Mouse (Mus musculus) lung, embryonic 16.5 days (tissue): ENCODE data around the gene Arl4c. TPM values are rescaled to one million over a fixed set of nuclear protein-coding genes. Genes with fewer than 3 reads are reported as not detected.
"Not testable (repeated sequence)": the region's sequence is repeated elsewhere in the genome, so short reads cannot be mapped to it uniquely, and the experiment has no call there.

Experiments used
- ATAC-seq: fragments of 200-750 bp; cut with Nextera tagmentation; 2 replicates; pipeline ENCODE4 v1.8.0; 2017; ENCODE audit warnings: low read depth, mild to moderate bottlenecking, moderate library complexity
- H3K27ac ChIP-seq: fragments of 300-500 bp; sonication (generic); 2 replicates; pipeline ENCODE4 v1.5.1; 2014; ENCODE audit warnings: mild to moderate bottlenecking, control low read depth, low read length
- H3K27me3 ChIP-seq: fragments of 300-500 bp; sonication (generic); 2 replicates; pipeline ENCODE4 v1.6.1; 2014; ENCODE audit warnings: low read depth, low read length, mixed read lengths; ENCODE audit not compliant: control insufficient read depth, insufficient read depth
- H3K36me3 ChIP-seq: fragments of 300-500 bp; sonication (generic); 2 replicates; pipeline ENCODE4 v1.6.1; 2014; ENCODE audit warnings: low read length; ENCODE audit not compliant: control insufficient read depth, insufficient read depth
- H3K4me1 ChIP-seq: fragments of 300-500 bp; sonication (generic); replicated peaks from 2 replicates; pipeline ENCODE4 v1.6.1; 2014; ENCODE audit warnings: low read length, mixed read lengths; ENCODE audit not compliant: control insufficient read depth, insufficient read depth
- H3K4me2 ChIP-seq: fragments of 300-500 bp; sonication (generic); 2 replicates; pipeline ENCODE4 v1.6.1; 2014; ENCODE audit warnings: low read depth, low read length, control low read depth
- H3K4me3 ChIP-seq: fragments of 300-500 bp; sonication (generic); 2 replicates; pipeline ENCODE4 v1.5.1; 2014; ENCODE audit warnings: mild to moderate bottlenecking, low read length, control low read depth
- H3K9ac ChIP-seq: fragments of 300-500 bp; sonication (generic); 2 replicates; pipeline ENCODE4 v1.6.1; 2014; ENCODE audit warnings: low read length, control low read depth
- H3K9me3 ChIP-seq: fragments of 300-500 bp; sonication (generic); 2 replicates; pipeline ENCODE4 v1.6.1; 2016; ENCODE audit warnings: low read length; ENCODE audit not compliant: control insufficient read depth
- WGBS: fragments of 180-500 bp; shearing (Covaris S2); extraction: QIAGEN DNeasy Blood & Tissue Kit; methylation state at CpG from one replicate; pipeline ENCODE4 v1.1.7; 2014; 5-methylcytosine and 5-hydroxymethylcytosine counted together
- polyA plus RNA-seq: library from polyadenylated mRNA; unstranded; fragments of >200 nt; fragmentation: Nextera tagmentation; extraction: Ambion mirVana; gene quantifications from 2 replicates; pipeline ENCODE4 v1.2.1, GENCODE M21; 2015

The Arl4c gene
- polyA plus RNA-seq, 1 experiment from 2014 or later, result 15.2 TPM

GRCm38 (mm10) chr1:88642735-88643134 is 59.3 kb downstream of the Arl4c start:
- WGBS, result 72% methylated on average over 4 of the region's 4 CpGs
- no peak overlapping the region for H3K4me3 ChIP-seq
- H3K36me3 ChIP-seq, result no peaks in the 10 kb centered on the region

GRCm38 (mm10) chr1:88641678-88642215 is 60.3 kb downstream of the Arl4c start:
- no peak for ATAC-seq
- H3K4me1 ChIP-seq, result peaks cover 14% of the 10 kb centered on the region
- no peaks in the 10 kb centered on the region for H3K36me3 ChIP-seq
- H3K9ac ChIP-seq, result no peak overlapping the region
- H3K4me3 ChIP-seq, result no peak overlapping the region
- no peak overlapping the region for H3K4me2 ChIP-seq
- no peaks in the 10 kb centered on the region for H3K9me3 ChIP-seq
- no peaks in the 10 kb centered on the region for H3K27me3 ChIP-seq
- no peak overlapping the region for H3K27ac ChIP-seq
- WGBS, result 76% methylated on average over 2 of the region's 2 CpGs

More at GRCm38 (mm10) chr1:88642735-88643134, 59.3 kb downstream of the Arl4c start:
- H3K27ac ChIP-seq, result no peak overlapping the region
- no peak overlapping the region for H3K9ac ChIP-seq
- no peaks in the 10 kb centered on the region for H3K9me3 ChIP-seq
- H3K4me1 ChIP-seq, result peaks cover 14% of the 10 kb centered on the region
- no peak for ATAC-seq
- no peaks in the 10 kb centered on the region for H3K27me3 ChIP-seq
- no peak overlapping the region for H3K4me2 ChIP-seq

GRCm38 (mm10) chr1:88641194-88641593 is 60.8 kb downstream of the Arl4c start:
- no peaks in the 10 kb centered on the region for H3K36me3 ChIP-seq
- no peak overlapping the region for H3K27ac ChIP-seq
- ATAC-seq, result no peak
- no peaks in the 10 kb centered on the region for H3K9me3 ChIP-seq
- WGBS, result 87% methylated on average over 3 of the region's 3 CpGs
- H3K9ac ChIP-seq, result no peak overlapping the region
- no peak overlapping the region for H3K4me2 ChIP-seq
- no peaks in the 10 kb centered on the region for H3K27me3 ChIP-seq
- peaks cover 14% of the 10 kb centered on the region for H3K4me1 ChIP-seq
- no peak overlapping the region for H3K4me3 ChIP-seq

- no peaks in the 10 kb centered on the region for H3K27me3 ChIP-seq
- H3K27ac ChIP-seq, result peak overlapping the region; percentile 60
- no peak overlapping the region for H3K9ac ChIP-seq
- H3K4me2 ChIP-seq, result peak overlapping the region; percentile 30
- H3K4me3 ChIP-seq, result no peak overlapping the region
- ATAC-seq, result peak; percentile 71
- peaks cover 14% of the 10 kb centered on the region for H3K4me1 ChIP-seq
- no peaks in the 10 kb centered on the region for H3K9me3 ChIP-seq
- 12% methylated on average over 10 of the region's 10 CpGs for WGBS
- no peaks in the 10 kb centered on the region for H3K36me3 ChIP-seq
Measured at GRCm38 (mm10) chr1:88639432-88640281, 62.4 kb downstream of the Arl4c start.

GRCm38 (mm10) chr1:88638622-88639021 is 63.4 kb downstream of the Arl4c start:
- H3K36me3 ChIP-seq, result no peaks in the 10 kb centered on the region
- no peaks in the 10 kb centered on the region for H3K9me3 ChIP-seq
- no peak overlapping the region for H3K9ac ChIP-seq
- WGBS, result 50% methylated on average over 4 of the region's 4 CpGs
- peaks cover 14% of the 10 kb centered on the region for H3K4me1 ChIP-seq
- no peaks in the 10 kb centered on the region for H3K27me3 ChIP-seq
- peak; percentile 23; the same call in 1 of the 2 replicates for ATAC-seq
- peak overlapping the region; percentile 60; the same call in 1 of the 2 replicates for H3K27ac ChIP-seq
- no peak overlapping the region for H3K4me2 ChIP-seq
- H3K4me3 ChIP-seq, result no peak overlapping the region

- 54% methylated on average over 2 of the region's 2 CpGs for WGBS
- not testable (repeated sequence) for H3K9ac ChIP-seq, H3K9me3 ChIP-seq, H3K27me3 ChIP-seq, H3K27ac ChIP-seq, H3K4me3 ChIP-seq, H3K4me2 ChIP-seq, ATAC-seq, H3K36me3 ChIP-seq
- peaks cover 14% of the 10 kb centered on the region for H3K4me1 ChIP-seq
Measured at GRCm38 (mm10) chr1:88636579-88637161, 65.4 kb downstream of the Arl4c start.

GRCm38 (mm10) chr1:88635659-88636058 is 66.4 kb downstream of the Arl4c start:
- 68% methylated on average over 12 of the region's 12 CpGs for WGBS
- Histone ChIP-seq H3K27me3 (no peaks in the 10 kb centered on the region), H3K9me3 (no peaks in the 10 kb centered on the region), H3K36me3 (no peaks in the 10 kb centered on the region), H3K4me1 (peaks cover 14% of the 10 kb centered on the region), H3K9ac (no peak overlapping the region), H3K27ac (peak overlapping the region; percentile 55), H3K4me2 (no peak overlapping the region), H3K4me3 (no peak overlapping the region)
- ATAC-seq, result peak; percentile 41

GRCm38 (mm10) chr1:88632851-88633250 is 69.2 kb downstream of the Arl4c start:
- Histone ChIP-seq H3K27me3 (no peaks in the 10 kb centered on the region), H3K4me1 (no peaks in the 10 kb centered on the region; the same call in 1 of the 2 replicates), H3K9me3 (no peaks in the 10 kb centered on the region), H3K36me3 (no peaks in the 10 kb centered on the region), H3K27ac (peak overlapping the region; percentile 73), H3K4me2 (no peak overlapping the region), H3K9ac (no peak overlapping the region), H3K4me3 (no peak overlapping the region)
- peak; percentile 39 for ATAC-seq
- WGBS, result 64% methylated on average over 6 of the region's 6 CpGs

- ATAC-seq, result no peak
- H3K27me3 ChIP-seq, result no peaks in the 10 kb centered on the region
- no peak overlapping the region for H3K9ac ChIP-seq
Measured at GRCm38 (mm10) chr1:88629966-88630488, 72.0 kb downstream of the Arl4c start.

More at GRCm38 (mm10) chr1:88629966-88630488, 72.0 kb downstream of the Arl4c start:
- Histone ChIP-seq H3K27ac (no peak overlapping the region), H3K4me3 (no peak overlapping the region), H3K9me3 (no peaks in the 10 kb centered on the region), H3K4me2 (no peak overlapping the region), H3K36me3 (no peaks in the 10 kb centered on the region), H3K4me1 (peaks cover 3% of the 10 kb centered on the region; the same call in 1 of the 2 replicates)
- WGBS, result 39% methylated on average over 2 of the region's 2 CpGs
